Mouse (Mus musculus) adrenal gland, adult (tissue): ENCODE results near the gene Elmo1.

Experiments used
- DNase-seq, 2 experiments: peaks; one replicate each; pipeline ENCODE4 v3.0.0; 2022 to 2023; ENCODE audit warnings: low spot score in 1 of 2; ENCODE audit not compliant: inconsistent age in 2 of 2

Elmo1 gene

DNA sequence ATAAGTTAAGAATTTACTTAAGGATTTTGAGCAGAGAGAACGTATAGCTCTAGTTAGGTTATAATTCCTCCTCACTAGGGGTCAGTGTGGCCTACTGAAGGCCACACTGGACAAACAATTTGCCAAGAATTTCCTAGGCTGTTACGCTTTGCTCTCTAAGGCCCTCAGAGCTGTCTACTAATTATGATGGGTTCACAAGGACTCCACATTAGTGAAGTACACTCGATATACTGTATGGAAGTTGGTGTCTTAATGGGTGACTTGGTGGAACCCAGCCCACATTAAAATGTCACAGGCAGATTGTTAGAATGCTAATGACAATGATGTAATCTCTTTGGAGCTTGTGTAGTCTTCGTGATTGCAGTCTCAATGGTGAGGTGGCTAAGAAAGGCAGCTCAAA is 343.7 kb downstream of the Elmo1 start:
- no peak for DNase-seq

DNA sequence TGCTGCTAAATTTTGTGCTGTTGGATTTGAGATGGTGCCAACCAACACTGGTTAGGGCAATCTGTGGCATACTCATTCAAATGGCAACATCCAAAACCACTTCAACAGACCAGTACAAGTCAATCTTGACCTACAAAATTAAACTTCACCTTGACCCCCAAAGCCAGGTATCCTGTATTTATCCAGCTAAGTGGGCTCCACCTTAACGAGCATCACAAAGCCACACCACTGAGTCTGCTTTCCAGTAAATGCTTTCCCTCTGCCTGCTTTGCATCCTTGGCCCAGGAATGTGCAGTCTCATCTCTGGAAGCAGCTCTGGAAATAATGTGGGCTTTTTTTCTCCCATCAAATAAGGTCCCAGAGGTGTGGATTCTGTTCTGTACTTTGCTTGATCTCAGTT is 349.1 kb downstream of the Elmo1 start:
- DNase-seq: no peak

DNA sequence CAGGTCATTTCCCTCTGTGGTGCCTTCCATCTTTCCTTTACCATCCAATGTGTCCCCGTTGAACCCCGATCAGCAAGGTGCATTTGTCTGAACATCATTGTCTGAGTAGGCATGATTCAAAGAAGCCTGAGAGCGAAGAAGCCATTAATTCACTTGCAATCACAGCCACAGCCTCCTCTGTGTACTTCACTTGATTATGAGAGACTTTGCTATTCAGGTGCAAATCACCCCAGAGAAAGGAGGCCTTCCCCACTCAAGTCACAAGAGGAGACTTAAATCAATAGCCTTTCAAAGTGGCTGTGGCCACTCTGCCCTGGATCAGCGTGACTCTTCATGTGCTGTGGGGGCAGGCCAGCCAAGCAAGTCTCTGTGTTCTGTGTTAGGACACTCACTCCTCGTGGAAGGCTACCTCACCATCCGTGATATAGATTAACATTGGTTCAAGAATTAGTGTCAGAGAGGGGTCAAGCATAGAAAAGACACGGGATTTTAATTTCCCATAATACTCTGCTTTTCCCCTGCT is 360.5 kb downstream of the Elmo1 start:
- no peak for DNase-seq

DNA sequence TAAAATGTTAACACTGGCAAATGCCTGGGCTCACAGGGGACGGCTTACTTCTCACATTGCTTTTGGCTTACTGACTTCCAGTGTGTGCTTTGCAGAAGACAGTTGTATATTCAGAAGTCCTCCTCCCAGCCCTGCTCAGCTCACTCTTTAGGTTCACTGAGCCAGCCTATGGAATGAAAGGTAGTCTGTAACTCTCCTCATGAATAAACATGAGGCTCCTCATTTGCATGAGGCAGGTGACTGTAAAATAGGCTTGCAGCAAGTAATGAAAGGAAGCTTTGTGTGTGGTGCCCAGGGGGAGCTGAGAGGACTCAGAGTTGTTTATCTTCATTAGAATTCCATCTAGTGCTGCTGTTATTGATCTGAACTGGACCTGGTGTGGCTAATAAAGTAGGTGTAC is 364.0 kb downstream of the Elmo1 start:
- DNase-seq: no peak

DNA sequence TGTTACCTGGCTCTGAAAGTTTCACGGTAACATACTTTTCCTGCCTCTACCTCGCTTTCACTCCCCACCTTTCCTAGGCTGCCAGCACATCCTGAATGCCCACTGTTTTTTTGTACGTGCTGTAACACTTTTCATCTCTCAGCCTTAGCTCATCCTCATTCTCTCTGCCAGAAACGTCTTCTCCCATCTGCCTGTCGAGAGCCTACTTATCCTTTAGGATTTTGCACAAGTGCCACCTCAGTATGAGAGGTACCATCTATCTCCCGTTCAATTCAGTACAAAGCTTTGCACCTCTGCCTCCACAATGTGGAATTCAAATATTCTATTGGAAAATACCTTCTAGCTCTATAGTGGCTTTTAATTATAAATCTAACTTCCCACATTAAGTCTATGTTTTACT is 369.7 kb downstream of the Elmo1 start:
- no peak for DNase-seq

DNA sequence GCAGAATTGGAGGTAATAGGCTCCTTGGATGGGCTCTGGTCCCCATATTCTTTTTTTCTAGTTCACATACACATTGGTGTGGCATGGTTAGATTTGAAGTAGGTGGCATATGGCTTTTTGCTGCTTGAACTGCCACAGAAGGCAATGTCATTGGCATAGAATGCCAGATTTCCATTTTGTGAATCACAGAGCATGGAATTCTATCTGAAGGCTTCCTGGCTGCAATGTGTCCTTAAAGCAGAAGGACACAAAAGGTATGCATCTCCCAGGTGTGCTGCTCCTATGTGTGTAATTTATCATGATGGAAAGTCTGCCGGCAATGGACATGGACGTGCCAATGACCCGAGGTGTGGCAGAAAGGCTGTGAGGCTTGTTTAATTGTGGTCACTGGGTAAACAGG is 371.2 kb downstream of the Elmo1 start:
- DNase-seq: no peak

DNA sequence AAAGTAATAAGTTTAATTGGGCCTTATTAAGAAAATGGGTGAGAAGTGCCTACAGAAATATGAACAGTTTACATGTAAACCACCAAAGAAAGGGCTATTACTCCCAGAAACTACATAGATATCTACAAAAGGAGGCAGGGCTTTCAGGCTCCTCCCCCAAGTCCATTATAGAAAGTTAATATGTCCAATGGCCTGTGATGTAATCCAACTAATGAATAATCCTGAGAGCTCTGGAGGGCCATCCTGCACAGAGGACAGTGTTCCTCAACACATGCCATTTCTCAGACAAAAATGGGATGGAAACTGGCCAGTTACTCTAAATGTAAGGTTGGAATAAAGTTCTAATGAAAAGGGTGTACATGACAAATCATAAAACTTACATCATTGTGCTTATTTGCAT is 373.8 kb downstream of the Elmo1 start:
- DNase-seq: no peak

DNA sequence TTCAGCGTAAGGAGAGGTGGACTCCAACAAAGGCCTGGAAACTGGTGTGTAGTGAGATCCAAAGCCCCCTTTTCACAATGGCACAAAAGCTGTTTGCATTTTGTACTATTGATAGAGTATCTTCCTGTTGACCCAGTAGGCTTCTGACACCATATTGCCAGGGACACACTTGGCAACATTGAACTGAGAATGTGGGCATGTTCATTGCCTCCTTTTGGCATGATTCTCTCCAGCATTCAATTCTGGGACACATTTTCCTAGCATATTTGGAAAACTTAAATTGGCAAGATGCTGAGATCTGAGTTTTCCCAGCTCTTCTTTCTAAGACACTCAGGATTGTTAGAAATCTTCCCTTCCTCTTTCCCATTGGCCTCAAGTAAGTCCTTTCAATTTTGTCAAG is 377.0 kb downstream of the Elmo1 start:
- DNase-seq: no peak

DNA sequence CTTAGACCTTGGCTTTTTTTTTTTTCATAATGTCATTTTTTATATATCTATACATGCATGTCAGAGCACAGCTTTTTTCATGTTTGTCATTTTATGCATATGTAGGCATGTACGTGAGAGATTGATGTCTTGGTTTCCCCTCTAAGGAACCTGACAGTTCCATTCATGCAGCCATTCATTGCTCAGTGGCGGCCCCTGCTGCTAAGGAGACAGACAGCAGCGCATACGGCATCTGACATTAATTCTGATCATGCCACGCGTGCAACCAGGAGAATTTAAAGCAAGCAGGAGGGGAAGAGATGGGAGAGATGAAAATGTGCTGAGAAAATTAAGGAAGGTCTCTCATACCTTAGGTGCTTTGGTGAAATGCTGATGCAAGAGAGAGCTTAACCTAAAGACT is 381.3 kb downstream of the Elmo1 start:
- DNase-seq: peak; percentile 50 to 87

DNA sequence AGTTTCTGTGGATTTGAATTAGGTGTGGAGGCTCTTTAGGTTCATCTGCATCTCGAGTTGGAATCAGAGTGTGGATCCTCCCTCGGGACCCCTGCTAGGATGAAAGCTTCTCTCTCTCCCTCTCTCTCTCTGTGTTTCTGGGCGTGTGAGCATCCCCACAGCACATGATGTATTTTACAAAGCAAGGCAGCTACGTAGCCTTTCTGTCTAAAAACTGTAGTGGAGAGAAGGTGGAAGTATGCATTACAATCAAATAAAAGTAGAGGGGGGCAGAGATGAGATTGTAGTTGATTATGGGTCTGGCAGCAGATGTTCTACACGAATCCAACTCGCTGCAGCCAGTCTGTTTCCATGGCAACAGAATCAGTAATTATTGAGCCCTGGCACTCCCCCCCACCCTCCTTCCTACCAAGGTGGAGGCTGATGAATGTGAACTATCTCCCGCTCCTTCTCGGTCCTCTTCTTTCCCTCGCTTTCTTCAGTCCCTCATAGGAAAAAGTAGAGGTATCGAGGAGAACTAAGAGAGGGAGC is 382.0 kb downstream of the Elmo1 start:
- DNase-seq: no peak

DNA sequence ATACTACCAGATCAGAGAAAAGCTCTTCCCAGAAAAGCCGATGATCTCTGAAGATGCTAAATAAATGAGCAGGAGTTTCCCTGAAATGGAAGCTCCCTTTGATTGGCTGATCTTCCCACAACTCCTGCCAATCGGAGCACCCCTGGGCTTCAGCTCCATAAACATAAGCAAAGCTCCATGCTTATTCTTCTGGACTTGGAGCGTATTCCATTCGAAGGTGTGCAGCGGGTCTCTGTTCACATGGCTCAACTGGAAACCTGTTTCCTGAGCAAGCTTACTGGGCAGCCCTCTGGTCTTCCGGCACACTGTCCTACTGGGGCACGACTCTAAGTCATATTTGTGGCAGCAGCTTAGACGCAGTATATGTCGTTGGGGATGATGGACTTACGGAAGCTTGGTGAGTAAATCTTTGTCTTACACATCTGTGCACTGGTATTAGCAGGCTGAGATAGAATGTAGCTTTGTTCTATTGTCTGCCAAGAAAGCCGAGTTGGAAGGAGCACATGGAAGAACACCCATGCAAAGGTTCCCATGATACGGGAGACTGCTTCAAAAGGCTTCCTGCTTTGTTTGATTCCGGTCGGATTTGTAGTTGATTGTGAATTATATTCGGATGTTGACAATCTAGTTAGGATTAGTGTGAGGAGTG is 382.6 kb downstream of the Elmo1 start:
- DNase-seq: no peak

DNA sequence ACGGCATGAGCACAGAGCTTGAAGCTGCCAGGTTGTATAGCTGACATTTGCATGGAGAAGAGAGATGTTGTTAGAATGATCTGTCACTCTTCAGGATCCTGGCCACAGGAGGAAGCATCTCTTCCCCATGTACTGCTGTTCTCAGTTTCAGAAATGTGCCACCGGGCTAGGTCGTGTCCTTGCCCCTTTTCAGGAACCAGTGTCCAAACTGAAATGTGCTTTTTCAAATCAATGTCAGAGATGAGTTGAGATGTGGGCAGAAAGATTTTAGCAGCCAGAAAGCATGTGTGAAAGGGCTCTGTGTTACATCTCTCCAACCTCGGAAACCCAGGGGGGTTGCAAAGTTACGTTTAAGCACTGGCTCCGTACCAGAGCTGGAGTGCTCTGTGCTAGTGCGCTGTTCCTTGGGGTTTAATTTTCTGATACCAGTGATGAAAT is 383.3 kb downstream of the Elmo1 start:
- DNase-seq: no peak

DNA sequence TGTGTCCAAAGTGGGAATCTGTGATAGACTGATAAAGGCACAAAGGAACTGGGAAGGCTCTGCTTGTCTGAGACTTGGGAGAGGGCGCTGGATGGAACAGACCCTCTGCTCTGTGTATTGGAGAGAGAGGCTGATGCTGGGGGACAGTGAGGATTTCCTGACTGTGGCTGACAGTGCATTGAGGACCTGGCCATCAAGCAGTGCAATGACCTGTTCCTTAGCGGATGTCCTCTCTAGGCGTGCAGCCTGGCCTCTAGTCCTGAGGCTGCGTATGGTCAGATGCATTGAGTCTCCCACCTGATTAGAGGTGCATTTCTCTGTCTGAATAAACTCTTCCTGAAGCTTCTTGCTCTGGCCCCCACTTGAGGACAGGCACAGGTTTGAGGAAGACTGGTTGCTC is 384.2 kb downstream of the Elmo1 start:
- no peak for DNase-seq

DNA sequence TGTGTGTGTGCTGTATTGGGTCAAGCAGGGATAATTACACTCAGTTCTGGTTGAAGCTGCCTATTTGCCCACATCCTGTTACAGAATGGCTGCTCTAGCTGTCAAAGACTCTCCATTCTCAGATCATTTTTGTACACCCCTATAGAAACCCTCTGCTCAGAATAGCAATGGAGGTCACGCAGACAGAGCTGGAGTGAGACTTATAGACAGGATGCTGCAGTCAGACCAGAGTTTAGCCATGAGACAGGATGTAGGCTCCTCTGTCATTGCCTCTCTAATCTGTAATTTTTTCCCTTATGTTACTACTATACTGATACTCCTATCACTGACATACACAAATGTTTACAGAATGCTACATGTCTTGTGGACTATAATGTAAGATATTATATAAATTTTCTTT is 391.4 kb downstream of the Elmo1 start:
- DNase-seq: no peak

DNA sequence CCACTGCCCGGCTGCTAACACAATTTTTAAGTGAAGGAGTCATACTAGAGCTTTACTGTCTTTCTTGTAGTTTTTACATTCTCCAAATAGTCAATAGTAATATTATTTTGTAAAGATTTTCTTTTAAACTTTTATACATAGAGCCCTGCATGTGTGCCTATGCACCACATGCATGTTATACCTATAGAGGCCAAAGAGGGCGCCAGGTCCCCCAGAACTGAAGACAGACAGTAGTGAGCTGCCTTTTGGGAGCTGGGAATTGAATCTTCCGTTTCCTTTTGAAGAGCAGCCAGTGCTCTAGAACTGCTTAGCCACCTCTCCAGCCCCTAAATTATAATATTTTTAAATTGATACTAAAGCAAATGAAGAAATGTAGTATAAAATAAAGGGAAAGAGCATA is 398.7 kb downstream of the Elmo1 start:
- DNase-seq: peak in 1 of 2 experiments; percentile 30

DNA sequence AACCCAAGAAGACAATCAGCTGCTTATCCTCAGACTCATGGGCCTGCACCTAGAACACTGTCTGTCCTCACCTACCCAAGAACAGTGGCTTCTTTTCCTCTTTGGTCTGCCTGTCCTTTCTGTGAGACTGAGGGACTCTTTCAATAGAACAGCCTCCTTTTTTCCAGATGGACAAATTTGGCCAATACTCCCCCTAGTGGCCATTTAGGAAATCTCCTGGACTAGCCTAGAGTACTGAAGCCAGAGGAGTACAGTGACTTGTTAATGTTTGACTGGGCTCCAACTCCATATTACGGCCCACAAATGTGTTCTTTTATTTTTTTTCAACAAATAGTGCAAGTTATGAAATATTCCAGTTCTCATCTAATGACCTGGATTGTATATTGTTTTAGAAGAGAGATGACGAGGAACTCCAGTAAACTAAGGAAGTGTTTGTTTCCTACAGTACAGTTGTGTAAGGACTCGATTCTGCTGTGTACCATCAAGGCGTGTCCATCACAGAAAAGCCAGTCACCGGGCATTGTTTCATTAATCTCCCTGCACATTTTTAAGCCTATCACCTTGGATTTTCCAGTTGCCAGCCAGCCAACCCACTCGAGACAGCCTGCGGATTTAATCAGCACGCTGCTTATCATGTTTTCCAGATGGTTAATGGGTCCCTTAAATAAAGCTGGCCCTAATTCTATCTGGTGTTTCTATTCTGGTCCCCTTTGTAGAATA is 399.5 kb downstream of the Elmo1 start:
- peak; percentile 13 to 71 for DNase-seq

DNA sequence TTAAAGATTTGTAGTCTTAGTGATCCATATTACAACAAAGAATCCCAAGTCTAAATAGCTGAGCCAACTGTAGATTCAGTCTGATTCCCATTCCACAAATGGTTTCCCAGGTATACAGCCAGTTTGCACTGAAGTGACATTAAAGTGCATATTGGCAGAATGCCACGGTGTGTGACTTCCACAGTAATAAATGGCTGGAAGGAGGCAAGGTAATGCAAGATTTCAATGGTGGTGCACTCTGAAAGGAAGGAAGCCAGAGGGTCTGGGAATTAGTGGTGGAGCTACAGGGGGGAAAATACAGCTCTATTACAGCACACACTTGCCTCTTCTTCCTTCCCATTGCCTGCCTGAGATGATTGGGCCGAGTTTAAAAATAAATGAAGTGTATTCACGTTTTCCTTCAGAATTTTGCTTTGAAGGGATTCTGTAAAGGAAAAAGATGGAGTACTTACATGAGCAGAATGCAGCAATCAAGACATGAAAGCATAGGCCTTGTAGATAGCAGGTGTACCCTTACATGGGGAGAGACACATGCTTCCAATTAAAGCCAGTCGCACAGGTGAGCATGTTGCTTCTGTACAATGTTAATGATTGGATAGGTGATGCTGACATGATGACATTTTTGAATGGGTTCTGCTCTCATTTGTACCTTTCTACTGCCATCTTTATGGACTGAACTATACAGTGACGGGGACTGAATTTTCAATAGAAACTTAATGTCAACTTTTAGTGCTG is 400.6 kb downstream of the Elmo1 start:
- DNase-seq: peak in 1 of 2 experiments; percentile 24

DNA sequence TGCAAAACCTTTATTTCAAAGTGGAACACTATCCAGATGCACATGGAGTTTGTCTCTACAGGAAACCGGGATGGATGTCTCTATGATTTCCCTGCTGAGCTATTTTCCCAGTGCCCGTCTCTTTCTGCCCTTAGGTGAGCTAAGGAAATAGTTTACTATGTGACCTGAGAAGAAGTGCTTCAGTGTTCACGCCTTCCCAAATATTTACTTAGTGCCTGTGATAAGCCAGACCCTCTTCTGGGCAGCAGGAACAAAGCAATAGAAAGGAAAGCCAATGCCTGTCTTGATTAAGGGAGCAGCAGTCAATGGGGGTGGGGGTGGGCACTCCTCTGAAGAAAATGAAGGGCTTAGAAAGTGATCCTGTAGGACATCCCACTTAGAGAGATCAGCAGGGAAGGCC is 401.3 kb downstream of the Elmo1 start:
- DNase-seq: no peak

DNA sequence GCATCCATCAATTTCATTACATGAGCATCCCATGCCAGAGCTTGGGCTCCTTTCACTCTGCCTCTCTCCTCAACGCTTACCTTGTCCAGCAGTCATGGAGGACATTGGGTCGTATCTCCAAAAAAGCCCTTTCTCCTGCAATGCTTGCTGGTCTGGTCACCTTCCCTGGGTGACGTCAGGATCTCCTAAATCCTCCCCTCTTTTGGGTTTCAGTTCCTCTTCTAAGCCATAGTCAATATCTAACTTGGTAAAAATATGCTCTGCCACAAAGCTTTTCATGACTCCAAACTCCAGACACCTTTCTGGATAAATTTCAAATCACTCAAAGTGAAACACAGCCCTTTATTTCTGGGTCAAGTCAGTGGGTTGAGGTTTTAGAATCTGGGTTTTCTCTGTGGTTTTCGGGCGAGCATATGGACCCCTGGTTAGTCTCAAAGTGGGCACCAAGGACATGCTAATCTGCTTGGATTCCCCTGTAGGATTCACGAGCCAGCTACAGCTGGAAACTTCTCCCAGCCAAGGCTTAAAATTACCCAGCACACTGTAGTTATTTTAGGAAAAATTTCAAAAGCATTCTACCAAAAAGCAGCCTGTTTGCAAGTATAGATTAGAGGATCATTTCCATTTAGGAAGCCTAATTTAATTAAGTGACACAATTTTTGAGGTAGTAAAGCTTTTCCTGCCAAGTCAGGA is 403.8 kb downstream of the Elmo1 start:
- DNase-seq: no peak

DNA sequence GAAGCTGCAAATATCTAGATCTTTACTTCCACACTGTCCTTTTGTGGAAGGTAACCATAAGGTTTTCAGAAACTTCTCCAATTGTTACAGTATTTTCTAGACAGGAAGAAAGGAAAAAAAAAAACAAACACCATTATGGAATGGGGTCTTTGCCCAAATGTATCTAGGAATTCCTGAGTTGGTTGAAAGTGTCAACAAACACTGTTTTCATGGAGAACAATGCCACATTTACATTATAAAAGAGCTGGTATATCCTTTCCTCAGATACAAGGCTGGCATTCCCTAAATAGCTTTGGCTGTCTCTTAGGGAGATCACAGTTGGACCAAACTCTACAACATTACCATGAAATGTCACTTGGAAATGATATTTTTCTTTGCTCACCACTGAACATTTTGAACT is 411.5 kb downstream of the Elmo1 start:
- DNase-seq: no peak

DNA sequence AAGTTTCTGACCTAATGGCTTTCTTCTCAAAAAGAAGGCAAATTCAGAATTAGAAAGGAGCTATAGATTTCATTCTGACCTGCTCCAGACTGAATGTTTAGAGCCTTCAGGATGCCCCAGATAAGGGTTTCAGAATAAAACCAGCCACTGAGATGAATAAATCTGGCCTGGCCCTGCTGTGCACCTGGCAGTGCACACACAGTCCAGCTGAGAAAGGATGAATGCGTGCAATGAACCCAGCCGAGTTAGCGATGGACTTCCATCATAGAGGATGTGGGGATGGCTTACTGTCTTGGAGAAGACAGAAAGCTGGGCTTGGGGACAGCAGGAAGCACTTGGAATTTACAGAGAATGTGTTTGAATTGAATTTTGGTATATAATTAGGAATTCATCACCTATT is 413.0 kb downstream of the Elmo1 start:
- no peak for DNase-seq
